Mouse (Mus musculus) ovary, adult 18-20 months (tissue): ENCODE measurements around the gene Snx30.
"Not testable (repeated sequence)": the region's sequence is repeated elsewhere in the genome, so short reads cannot be mapped to it uniquely, and the experiment has no call there.

ENCODE experiments used
- DNase-seq: peaks from one replicate; pipeline ENCODE4 v3.0.0; 2022; ENCODE audit warnings: low spot score, mixed read lengths

Gene Snx30

DNA sequence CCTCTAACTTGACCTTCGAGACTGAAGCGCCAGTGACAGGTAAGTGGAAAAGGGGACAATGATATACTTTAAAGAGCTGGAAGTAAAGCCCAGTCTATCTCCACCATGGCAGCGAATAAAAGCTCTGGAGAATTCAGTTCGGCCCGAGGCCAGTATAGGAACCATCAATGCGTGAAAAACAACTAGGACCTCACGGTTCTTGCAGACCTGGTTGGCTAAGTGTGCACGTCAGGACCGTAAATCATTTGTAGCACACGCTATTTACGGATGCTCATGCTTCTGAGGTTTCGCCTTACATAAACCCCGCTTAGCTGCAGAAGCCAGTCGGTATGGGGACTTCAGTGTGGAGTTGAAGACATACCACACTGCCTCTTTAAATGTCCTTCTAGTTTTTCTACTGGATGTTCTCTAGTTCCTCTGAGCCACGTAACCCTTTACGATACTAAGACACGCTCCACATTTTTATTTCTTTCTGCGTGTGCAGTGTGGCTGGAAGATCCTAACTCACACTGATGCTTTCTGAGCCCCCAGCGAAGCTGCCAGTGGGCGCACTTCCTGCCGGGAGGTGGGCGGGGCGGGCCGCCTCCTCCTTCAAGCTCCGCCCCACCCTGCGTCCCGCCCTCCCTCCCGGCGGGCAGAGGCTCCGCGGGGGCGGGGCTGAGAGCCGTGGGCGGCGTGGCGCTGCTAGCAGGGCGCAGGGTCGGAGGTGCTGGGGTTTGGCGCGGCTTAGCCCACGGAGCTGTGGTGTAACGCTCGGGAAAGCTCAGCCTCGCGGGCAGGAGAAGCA, at the start of gene Snx30:
Gene Snx30 (plus strand): TSS at position 660 of the 787 bp plus-strand sequence.
- peak; percentile 80 for DNase-seq

DNA sequence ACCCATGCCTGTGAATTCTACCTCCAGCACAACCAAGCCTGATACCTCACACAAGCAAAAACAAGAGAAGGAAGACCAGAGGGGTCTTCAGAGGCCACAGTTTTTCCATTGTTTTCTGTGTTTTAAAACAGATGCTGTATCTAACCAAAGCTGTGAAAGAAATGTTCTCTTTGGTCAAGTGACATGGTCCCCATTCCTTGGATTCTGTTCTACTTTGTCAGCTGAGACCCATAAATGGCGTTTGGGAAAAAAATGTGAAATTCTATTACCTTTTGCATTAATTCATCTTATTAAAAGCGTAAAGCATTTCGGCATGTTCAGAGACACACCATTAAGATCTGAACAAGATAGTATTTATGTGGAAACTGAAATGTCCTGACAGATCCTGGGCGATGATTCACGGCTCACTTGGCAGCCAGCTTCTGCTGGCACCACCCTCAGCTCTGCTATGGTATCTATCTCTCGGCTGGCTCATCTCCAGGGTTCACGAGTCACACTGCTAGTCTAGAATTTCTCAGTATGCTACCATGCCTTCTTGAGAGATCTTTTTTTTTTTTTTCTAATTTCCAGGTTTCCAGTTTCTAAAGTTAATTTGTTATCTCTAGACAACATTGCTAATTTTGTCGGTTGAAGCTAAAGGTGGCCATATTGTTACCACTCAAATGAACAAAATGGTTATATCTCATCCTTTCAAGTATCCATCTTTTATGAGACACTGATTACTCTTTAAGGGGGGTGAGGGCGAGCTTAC, 49.1 kb upstream of the Snx30 start:
- peak; percentile 63 for DNase-seq

- DNase-seq = no peak
Observed at GRCm38 (mm10) chr4:59757452-59758435, 47.9 kb upstream of the Snx30 start.

GRCm38 (mm10) chr4:59760016-59760415, 45.6 kb upstream of the Snx30 start:
- DNase-seq = no peak

DNA sequence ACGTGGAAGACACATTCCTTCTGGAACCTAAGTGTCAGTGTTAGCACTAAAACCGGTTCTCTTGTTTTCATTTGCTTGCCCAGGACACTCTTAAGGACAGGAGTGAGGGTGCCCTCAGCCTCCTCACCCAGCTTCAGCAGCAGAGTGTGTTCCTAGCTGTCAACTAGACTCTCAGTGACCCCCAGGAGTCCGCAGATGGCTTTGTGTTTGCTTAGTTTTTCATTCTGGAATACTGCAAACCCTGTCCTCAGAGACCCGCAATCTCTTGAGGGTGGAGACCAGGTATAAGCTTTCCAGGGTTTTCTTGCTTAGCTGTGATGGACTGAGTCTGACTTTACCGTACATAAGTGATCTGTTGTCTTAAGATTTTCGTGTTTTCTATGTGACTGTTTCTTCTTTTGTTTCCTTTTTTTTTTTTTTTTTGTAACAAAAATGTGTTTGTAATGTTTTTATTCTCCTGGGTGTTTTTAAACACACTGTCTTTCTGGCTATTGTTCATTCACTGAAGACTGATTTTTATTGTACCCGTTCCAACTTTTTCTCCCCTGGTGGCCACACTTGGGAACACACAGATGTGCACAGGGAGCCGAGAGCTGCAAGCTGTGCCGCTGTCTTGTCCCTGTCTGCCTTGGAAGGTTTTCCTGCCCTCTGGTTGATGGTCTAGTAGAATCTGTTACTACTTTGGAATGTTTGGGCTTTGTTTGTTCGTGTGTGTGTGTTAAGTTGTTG, 44.8 kb upstream of the Snx30 start:
- DNase-seq = no peak

DNA sequence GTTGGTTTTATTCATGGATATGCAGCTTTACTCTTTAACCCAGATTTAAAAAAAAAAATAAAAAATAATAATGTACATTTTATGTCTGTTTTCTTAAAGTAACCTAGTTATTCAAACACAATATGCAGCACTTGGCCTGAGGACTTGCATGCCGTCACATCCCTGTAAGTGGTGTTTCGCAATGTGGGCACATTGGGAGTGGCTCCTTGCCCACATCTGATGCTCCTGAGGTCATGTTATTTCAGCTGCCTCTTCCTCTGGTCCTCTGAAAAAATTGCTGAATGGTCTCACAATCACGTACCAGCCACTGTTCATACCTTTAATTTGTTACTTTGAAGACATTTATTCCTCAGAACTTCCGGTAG, 44.3 kb upstream of the Snx30 start:
- DNase-seq = no peak

- no peak for DNase-seq
Observed at GRCm38 (mm10) chr4:59764950-59765349, 40.7 kb upstream of the Snx30 start.

- peak; percentile 19 for DNase-seq
Observed at GRCm38 (mm10) chr4:59765385-59766005, 40.1 kb upstream of the Snx30 start.

DNA sequence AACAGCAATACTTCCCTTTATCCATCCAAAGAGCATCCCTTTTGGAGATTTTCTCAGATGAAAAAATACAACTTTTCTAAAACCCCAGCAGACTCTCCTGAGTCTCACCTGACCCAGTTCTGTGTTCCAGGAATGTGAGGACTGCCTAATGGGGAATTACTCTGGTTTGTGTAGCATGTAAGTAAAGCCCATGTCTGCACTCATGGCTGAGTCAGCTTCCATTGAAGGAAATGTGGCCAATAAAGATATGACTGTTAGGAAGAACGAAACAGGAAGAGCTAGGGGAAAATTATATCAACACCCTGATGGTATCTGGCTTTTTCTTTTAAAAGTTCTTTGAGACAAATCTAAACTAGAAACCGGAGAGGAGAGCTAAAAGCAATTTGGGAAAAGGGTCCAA, 37.9 kb upstream of the Snx30 start:
- DNase-seq = no peak

GRCm38 (mm10) chr4:59772171-59772879, 33.3 kb upstream of the Snx30 start:
- no peak for DNase-seq

DNA sequence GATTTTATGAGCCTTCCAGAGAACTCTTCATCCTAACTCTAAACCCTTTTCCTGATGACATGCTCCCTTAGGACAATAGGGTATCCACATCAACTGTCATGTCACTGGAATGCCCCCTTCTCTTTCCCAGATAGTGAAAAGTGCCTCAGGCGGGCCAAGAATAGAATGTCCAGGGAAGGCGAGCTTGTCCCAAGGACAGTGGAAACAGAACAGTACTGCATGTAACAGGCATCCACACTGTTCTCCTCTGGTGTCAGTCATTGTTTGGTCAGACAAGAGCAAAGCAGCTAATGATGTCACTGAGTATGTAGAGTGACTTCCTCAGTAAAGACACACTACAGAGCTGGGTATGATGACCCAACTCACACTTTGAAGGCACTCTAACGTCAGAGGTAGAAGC, 27.8 kb upstream of the Snx30 start:
- no peak for DNase-seq

DNA sequence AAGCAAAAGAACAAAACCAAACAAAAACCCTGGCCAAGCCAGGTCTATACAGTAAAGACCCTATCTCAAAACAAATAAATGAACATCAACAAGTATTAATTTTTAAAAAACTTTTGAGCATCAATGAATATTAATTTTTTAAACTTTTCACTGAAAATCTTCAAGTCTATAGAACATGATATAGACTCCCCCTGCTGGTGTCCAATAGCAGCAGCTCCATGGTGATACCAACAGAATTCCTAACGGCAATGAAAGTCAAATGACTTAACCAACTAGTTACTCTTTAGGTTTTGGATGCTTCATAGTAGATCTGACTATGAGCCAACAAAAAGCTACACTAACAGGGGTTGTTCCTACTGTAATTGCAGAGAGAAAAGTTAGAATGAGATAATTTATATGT, 25.1 kb upstream of the Snx30 start:
- no peak for DNase-seq

GRCm38 (mm10) chr4:59782853-59783684, 22.6 kb upstream of the Snx30 start:
- DNase-seq = no peak

GRCm38 (mm10) chr4:59783685-59784279, 21.9 kb upstream of the Snx30 start:
- peak; percentile 95 for DNase-seq

DNA sequence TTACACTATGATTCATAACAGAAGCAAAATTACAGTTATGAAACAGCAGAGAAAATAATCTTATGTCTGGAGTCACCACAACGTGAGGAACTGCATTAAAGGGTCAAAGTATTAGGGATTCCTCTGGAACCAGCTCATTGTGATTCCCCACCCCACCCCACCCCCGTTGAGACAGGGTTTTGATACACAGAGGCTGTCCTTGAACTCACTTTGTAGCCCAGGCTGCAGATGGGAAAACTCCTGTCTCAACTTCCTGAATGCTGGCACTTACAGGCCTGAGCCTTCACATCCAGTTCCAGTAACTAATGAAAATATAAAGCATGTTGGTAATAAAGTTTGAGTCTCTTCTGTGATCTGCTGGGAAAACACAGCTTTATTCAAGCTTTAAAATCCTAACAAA, 20.2 kb upstream of the Snx30 start:
- no peak for DNase-seq

GRCm38 (mm10) chr4:59786661-59787060, 19.0 kb upstream of the Snx30 start:
- no peak for DNase-seq

DNA sequence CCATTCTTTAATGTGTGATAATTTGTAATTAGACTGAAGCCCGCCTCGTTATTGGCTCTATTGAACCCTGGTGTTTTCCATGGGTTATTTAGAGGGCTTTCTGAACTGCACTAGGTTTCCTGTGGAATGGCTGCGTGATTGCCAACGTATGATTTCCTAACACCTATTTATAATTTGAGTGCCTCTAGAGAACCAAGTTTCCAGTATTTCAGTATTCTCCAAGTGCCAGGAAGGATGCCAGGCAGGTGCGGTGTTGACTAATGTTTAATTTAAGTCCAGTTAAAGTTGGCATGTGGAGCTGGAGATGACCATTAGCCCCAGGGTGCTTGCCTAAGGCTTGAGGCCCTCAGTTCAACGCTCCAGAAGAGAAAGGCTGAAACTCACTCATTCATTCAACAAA, 18.5 kb upstream of the Snx30 start:
- DNase-seq = no peak

DNA sequence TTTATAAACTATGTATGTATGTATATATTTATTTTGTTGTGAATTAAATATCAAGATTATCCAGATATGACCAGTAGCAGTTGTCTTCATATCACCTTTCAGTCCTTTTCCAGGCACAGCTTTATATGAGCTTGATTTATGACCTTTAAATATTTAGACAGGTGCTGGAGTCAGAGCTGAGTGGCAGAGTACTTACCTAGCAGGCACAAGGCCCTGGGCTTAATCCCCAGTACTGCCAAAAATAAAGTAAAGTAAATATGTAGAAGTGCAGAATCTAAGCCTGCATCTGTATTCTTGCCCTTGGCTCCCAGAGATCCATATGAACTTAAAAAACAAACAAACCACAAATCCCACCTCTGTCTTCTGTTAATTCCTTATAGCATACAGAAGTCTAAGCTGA, 16.6 kb upstream of the Snx30 start:
- no peak for DNase-seq

GRCm38 (mm10) chr4:59793626-59794025, 12.0 kb upstream of the Snx30 start:
- not testable (repeated sequence) for DNase-seq
